Mouse (Mus musculus) cortical plate, adult 2 months (tissue): ENCODE measurements around the gene Sod3.

Experiments used
- CTCF ChIP-seq: fragments of 200-500 bp; IDR thresholded peaks from 2 replicates; pipeline ENCODE4 v1.5.1; 2011; ENCODE audit warnings: mild to moderate bottlenecking, control low read depth, low read length; ENCODE audit not compliant: insufficient read depth; ENCODE audit errors: extremely low read depth
- POLR2A ChIP-seq: fragments of 200-500 bp; IDR thresholded peaks from 2 replicates; pipeline ENCODE4 v1.6.1; 2011; ENCODE audit warnings: mild to moderate bottlenecking, low read length, control low read depth; ENCODE audit not compliant: insufficient read depth; ENCODE audit errors: extremely low read depth

DNA sequence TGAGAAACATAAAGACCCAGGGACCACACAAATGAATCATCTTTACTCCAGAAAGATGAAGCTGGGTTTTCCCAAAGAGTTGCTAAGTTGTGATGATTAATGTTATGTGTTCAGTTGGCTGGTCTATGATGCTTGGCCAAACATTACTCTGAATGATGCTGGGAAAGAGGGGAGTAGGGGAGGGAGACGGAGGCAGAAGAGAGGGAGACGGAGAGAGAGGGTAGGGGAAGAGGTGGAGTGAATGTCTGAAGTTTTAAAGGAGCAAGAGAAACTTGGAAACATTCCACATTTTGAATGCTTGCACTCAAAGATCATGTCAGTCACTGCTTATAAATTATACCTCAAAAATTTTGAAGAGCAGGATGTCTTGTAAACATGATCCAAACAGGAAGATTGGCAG is 16.7 kb upstream of the Sod3 start:
- no peak for TF ChIP-seq POLR2A
- TF ChIP-seq CTCF, result no peak
